Mouse (Mus musculus) heart, adult 9 months (tissue): Measurements from ENCODE around the gene Alg2.

ENCODE experiments used
- DNase-seq, 2 experiments: peaks; one replicate each; pipeline ENCODE4 v3.0.0; 2022; ENCODE audit warnings: low spot score in 2 of 2

The Alg2 gene

DNA sequence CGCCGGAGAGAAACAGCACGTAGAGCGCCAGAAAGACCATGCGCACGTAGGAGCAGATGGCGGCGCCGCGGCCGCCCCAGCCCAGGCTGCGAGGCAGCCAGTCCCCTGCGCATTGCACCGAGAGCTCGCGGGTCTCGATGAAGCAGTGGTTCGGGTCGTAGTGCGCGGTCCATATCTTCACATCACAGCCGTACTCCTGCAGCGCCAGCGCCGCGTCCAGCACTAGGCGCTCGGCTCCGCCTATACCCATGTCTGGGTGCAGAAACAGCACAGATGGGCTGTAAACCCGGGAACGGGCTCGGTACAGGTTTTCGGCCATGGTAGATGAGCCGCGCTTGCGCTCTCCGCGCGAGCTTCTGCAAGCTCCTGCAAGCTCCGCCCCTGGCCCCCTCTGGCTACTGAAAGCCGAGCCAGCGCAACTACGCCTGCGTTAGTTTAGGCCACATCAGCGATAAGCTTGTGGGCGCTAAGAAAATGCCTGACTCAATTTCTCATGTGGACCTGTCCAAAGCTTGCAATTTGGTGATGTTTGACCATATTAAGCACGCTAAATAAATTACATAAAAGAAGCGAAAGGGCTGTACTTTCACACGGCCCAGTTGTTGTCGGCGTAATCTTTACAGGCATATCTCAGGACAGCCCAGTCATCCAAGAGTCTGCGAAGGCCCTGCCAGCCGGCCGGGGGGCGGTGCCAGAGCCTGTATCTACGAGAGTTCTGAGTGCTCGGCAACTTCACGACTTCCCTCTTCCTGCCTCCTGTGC, at the start of gene Alg2, which contains the start of gene Sec61b:
TSS of gene Alg2 (minus strand) at position 366 of the 762 bp plus-strand sequence.
TSS of gene Sec61b (plus strand) at position 691 of the 762 bp plus-strand sequence.
- DNase-seq: peak; percentile 96 to 99

DNA sequence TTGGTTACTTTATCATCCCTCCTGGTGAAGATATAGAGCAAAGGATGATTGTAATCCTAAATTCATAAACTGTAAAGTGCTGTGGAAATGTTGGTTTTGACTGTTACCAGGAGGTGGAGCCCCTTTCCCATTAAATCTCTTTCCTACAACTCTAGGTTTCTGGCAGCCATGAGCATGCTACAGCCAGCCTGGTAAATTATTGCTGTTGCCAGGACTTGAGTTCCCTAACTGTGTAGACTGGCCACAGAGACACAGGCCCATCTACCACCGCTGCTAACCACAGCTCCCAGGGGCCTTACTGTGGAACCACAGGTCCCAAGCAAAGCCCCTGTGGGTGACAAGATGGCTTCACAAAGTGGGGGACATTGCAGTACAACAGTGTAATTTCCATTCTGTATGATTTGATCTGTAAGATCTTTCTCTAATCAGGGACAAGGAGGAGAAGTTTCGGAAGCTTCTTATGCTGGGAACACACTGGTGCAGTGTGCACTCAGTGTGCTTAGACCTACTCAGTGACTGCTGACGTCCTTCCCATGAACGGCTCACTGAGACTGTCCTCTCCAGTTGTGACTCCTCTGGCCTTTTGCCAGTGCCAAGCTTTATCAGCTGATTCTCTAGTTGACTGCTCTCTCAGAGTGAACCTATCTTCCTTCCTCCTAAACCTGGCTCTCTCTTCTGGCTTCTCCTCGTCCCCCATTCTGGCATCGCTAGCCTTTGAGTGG, 47.9 kb upstream of the Alg2 start:
- DNase-seq: peak in 1 of 2 experiments; percentile 14

DNA sequence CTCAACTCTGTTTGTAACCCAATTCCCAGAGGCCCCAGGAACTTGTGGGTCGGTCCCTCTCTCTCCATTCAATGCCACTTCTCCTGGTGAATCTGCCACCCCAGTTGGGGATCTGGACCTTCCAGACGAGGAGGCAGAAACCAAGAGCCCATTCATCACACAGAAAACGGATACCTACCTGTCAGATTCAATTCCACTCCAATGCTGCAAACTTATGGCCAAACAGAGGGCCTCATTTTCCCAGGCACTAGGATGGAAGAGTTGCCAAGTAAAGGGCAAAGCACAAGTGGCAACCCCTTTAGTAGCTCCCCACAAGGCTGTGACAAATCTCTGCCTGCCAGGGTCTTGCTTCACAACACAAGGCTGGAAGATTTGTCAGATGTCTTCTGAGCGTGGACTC, 45.9 kb upstream of the Alg2 start:
- no peak for DNase-seq

DNA sequence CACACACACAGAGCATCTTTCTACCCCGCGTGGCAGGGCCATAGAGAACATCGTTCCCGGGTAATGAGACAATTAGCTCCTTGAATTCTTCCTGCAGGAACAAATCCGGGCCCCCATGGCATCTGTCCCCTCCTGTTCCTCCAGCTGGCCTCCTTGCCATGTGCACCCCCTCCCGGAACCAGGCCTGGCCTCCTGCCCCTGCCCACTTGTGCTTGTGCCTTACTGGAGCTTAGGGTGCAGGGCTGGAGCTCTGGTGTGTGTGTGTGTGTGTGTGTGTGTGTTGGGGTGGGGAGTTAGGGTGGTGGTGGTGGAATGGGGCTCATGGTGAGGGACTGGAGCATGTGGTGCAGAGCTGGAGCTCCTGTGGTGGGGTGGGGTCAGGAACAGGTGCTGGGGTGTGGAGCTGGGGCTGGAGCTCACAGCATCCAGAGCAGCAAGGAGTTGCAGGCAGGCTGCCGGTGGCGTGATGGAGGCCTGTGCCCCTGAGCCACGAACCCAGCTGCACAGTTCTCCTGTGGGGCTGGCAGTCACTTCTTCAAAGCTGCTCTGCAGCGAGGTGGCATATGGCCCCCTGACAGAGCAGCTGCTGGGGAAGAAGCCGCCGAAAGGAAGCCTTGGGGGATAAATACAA, 44.5 kb upstream of the Alg2 start:
- no peak for DNase-seq

DNA sequence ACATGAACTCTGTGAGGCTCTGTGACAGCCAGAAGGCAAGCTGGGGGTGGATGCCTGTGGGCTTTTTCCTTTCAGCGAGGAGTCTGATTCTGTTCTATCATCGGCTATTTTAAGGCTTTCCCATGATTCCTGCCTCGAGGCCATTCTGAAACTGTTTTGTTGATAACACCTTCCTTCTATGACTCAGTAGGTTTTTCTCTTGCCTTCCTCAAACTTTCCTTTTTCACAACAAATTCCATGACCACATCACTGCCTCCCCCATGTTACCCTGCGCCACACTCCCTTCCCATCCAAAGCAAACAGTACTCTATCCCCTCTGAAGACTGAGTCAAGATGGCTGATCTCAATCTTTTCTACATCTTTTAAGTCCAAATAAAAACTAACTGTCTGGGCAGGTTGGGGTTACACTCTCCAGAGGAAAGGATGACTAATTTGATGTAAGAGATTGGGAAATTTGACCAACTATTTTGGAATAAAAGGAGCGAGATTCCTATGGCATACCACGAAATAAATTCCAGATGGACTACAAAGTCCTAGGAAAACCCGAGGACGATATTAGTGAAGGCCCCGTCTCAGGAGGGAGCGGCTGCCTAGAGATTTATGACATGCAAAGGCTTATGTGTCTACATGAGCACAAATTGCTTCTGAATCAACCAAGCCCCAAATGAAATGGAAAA, 30.8 kb upstream of the Alg2 start:
- no peak for DNase-seq

DNA sequence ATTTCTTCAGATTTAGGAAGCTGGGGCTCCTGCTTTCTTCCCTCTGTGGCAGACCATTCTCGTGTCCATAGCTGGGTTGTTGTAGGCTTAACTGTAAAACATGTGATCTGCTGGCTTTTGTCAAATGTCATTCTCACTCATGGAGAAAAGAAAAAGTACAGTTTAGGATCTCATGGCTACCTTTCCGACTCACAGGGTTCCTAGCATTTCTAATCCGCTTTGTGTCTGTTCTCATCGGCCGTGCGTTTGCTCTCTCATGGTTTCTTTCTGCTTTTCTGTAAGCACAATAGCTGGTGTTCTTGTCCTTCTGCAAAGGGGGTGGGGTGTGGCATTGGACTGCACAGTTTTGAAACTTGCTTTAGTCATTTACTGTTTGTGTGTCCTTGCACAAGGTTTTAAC, 28.9 kb upstream of the Alg2 start:
- DNase-seq: no peak

DNA sequence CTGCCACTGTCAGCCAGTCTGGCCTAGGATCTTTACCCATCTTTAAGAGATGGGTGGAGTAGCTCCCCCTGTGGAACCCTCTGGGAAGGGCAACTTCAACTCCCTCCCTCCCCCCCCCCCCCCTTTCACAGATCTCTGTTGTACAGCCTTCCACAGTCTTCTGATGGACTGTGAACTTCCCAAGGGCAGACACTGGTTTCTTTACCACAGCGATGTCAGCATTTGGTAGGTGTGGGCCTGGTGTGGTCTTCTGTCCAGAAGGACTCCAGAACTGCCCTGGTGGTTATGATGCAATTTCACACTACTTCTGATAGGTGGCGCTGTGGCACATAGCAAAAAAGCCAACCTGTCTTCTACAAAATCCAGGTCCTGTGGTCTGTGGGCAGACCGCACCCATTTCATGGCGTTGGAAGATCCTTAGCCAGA, 28.4 kb upstream of the Alg2 start:
- peak in 1 of 2 experiments; percentile 27 for DNase-seq

DNA sequence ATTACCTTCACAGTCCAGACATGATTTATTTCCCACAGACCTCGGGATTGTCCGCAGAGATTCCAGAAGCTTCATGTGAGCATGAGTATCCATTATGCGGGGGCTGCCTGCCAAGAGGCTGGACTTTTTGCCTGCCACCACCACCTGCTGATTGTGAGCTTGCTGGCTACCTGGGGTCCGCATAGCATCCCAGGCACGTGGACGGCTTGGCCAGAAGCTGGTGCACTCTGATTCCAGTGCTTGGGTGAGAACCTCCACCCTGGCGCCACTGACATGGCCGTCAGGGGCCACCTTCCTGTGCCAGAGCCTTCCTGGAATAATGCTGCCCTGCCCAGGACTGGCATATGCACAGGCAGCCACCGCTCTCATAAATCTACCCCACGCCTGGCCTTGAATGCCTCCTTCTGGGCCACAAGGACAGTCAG, 25.0 kb upstream of the Alg2 start:
- no peak for DNase-seq

DNA sequence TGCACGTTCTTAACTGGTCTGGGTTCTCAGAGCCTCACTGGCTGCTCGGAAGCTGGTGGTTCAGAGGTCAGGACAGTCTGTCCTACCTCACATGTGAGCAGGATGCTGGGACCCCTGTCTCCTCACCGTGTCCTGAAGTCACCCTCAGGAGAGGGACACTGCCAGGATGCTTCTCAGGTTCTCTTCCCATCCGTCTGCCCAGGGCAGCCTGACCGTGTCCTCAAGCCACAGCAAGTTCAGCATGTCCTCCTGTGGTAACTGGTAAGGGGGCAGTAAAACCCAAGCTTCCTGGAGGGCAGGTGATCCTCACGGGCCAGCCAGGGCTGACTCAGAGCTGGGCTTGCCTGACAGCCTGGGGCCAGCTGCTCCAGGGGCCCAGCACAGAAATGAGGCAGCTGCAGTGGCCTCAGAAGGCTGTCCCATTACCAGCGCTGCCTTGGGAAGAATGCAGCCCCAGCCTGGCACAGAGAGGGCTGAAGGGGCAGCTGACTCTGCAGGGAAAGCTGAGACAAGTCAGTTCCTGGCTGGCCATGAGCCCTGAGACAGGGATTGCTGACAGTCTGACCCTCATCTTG, 23.8 kb upstream of the Alg2 start:
- no peak for DNase-seq

DNA sequence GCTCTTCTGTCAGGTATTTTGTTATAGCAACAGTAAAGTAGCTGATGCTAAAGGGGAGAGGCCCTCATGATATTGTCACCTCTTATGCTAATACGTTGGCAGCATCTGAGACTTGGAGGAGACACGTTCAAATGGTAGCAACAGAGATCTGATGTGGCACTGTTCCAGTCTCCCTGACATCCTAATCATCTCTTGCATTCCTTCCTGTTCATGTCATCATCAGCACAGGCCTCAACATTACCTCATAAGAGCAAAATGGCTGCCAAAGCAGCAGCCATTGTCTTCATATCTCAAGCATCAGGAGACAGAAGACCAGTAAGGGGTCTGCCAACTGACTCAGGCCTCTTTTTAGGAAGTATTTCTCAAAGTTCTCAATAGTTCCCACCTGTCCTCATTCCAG, 20.6 kb upstream of the Alg2 start:
- DNase-seq: no peak

DNA sequence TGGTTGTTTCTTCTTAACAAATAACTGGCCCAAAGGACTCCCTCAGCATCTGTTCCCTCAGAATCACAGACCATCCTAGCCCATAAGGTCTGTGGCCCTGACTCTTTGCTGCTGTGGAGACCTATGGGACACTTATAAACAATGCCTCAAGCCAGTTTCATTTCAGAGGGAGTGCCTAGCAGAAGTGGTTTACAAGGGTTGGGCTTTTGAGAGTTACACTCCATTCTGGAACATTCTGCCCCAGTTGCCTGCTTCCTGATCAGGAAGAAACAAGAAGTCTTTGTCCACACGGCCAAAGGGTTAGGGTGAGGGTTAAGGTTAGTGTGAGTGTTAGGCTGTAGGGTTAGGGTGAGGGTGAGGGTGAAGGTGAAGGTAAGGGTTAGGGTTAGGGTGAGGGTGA, 20.0 kb upstream of the Alg2 start:
- DNase-seq: no peak

DNA sequence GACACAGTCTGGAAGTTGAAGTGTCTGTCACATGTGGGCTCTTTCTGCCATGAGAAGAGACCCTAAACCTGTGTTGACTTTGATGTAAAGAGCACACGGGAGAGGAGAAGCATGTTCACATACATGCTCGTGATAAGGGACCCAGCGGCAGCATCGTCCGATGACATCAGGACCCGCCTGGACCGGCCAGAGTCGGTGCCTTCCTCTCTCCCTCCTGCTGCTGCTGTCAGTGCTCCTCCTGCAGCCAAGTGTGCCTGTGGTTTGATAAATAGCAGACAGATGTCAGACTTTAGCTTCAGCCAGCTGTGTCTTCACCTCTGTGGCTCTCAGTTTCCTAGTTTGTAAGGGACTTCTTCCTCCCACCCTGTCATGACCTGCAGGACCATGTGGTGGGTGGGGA, 19.3 kb upstream of the Alg2 start:
- DNase-seq: no peak

DNA sequence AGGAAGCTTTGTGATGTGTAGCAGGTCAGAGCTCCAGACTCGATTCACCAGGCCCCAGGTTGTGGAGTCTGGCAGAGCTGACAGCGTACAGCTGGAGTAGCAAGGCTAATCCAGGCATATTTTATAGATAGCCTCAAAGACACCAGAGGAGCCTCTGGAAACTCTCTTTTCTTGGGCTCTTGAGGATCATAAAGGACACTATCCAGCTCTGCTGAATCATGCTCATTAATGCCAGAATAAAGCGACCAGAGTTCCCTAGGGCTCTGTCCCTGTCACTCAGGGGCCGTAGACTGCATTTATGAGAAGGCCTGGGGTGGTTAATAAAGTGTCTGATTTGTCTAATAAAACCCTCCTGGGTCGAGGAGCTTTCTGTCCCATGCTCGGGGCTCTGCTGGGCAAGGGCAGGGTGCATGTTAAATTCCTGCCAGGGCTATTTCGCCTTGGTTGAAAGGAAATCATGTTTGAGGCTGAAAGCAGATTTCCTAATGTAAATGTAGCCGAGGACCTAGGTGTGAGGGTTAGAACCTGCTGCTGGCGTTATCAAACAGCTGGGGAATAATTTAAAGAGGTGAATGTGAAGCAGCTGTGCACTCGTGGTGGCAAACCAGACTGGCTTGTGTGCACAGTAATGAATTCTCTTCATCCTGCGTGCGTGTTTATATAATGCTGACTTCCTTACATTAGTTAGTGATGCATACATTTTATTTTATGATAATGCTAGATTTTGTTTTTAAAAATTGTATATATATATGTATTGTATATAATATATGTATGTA, 18.4 kb upstream of the Alg2 start:
- no peak for DNase-seq

DNA sequence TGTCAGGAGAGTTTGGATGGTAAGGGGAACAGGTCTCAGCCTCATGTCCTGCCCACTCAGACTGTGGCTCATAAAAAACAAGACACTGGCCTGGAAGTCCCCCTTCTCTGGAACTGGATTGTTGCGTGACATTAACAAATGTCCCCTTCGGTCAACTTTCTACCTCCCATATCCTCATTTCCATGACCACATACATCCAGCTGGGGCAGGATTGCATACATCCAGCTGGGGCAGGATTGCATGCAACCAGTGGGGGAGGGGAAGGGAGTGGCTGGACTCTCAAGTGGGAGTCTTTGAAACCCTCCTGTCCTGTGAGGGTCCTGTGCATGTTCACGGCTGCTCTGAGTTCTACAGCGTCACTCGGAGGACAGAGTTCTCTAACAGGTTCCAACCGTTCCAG, 17.1 kb upstream of the Alg2 start:
- DNase-seq: no peak

DNA sequence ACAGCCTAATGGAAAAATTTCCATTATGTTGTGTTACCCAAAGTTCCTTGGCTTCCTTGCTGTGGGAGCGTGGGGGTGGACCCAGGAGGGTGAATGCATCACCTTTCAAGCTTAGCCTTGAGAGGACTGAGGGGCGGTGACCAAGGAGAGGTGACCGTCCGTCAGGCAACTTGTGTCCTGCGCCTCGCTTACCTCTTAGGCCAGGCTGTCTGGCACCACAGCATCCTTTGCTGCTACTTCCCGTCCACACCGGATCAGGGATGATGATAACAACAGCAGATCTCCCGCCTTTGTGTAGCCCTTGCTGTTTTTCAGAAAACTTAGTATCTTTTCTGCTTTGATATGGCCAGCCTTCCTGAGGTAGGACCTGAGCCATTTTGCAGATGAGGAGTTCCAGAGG, 6.4 kb upstream of the Alg2 start:
- no peak for DNase-seq

DNA sequence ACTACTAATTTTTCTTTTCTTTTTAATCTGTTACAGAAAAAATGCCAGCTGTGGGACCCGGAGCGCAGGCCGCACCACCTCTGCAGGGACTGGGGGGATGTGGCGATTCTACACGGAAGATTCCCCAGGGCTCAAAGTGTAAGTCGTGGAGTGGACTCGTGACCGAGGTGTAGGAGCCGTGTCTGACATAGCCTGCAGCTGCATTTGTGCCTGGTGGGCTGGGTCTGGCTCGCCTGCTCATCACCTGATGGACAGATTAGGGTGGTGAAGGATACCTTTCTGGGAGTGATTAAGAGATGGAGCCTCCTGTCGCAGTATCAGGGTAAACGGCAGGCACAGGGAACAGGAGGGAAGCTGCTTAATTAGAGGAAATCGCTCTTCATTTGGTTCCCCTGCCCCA, 6.0 kb upstream of the Alg2 start:
- no peak for DNase-seq

DNA sequence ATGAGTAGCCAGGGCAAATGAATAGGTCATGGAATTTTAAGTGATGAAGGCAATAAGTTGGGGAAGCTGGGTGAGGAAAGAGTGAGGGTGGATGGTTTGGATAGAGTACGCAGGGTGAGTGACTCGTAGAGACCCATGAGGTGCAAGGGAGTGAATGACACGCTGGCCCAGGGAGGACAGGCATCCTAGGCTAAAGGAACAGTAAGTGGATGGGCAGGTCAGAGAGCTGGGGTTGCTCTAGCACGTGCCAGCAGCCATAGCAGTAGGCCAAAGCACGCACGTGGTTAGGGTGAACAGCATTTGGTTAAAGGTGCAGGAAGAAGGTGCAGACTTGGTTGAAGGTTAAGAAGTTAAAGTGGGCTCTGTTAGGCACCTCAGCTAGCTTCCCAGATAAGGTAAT, 3.4 kb upstream of the Alg2 start:
- no peak for DNase-seq

DNA sequence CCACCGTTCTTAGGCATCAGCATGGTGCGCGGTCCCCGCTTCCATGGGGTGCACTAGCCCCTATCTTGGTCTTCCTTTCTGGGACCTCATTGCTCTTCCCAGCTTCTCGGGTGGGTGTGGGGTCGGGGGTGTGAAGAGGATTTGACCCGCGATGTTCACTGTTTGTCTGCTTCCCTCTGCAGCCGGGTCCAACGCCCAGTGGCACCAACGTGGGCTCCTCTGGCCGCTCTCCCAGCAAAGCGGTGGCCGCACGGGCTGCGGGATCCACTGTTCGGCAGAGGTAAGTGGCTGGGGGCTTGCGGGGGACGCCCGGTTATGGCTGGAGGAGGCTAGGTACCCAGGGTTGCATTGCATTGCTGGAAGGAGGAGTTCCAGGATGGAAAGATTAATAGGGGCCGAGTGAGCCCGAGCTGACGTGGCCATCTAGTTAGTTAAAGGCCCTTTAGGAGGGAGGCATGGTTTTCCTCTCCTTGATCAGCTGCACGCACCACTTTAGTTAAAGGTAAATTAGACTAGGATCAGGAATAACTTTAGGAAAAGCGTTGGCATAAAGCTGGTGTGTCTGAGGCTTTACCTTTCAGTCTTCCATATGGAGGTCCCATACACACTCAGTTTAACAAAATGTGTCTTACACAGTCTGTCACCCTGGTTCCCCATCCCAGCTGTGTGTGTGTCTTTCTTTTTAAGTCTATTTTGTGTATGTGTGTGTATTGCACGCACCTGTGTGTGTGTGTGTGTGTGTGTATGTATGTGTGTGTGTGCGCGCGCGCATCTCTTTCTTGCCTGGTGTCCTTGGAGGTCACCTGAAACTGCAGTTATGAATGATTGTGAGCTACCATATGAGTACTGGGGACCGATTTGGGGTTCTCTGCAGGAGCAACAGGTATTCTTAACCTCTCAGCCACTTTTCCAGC, 854 bp upstream of the Alg2 start:
- no peak for DNase-seq

DNA sequence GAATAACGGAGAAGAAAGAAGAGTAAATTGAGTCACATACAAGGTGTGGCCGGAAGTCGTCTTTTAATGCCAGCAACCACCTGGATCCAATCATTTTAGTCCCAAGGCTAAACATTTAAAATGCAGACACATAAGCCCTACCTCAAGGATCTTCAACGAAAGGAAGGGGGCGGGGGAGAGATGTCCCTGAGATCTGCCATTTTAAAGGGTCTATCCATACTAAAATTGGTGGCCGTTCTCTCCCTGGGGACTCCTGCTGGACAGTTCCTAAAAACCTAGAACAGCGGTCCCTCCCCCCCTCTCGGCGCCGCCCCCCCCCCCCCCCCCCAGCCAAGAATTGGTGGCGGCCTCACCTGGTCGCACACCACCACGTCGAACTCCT, 556 bp downstream of the Alg2 start:
- DNase-seq: no peak

DNA sequence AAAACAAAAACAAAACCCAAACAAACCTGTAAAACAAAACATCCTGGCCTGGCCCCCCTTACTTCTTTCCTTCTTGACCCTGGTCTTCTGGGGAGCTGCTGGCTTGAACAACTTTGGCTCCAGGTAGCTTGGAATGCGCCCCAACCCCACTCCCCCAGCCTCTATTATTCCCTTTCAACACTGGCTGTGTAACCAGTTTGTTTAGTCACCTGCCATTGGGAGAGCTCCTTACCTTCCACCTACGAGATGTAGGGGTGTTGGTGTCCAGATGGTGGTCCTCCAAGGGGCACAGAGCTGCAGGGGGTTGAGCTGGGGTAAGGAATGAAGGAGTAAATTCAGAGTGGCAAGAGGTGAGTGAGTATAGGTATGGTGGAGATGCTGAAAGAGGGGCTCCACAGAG, 6.9 kb downstream of the Alg2 start:
- no peak for DNase-seq
